Mouse (Mus musculus) left cerebral cortex, postnatal 14 days (tissue): ENCODE results near the gene Hist1h1a. TPM values are rescaled to one million over a fixed set of nuclear protein-coding genes. Genes with fewer than 3 reads are reported as not detected.
A peak's percentile ranks its signal among the peaks of the same experiment; 100 is the strongest.
"Not testable (repeated sequence)": the region's sequence is repeated elsewhere in the genome, so short reads cannot be mapped to it uniquely, and the experiment has no call there.

Source experiments
- DNase-seq, 2 experiments: peaks; one replicate each; pipeline ENCODE4 v3.0.0; 2021 to 2022; ENCODE audit warnings: low spot score in 2 of 2, mixed read lengths in 1 of 2
- intact Hi-C: fragments of 180-260 bp; cut with DNase I; formaldehyde crosslinking; loops from one replicate; pipeline ENCODE4 v1.15.1; 2025
- long read RNA-seq, 2 experiments: library from polyadenylated mRNA; stranded (forward); transcript quantifications; one replicate each; pipeline ENCODE4 v2.0.0; 2021
- total RNA-seq, 2 experiments: library from RNA; stranded (reverse); gene quantifications; 2 replicates each; pipeline ENCODE4 v1.2.3; 2021

The Hist1h1a gene
- 10 to 100 TPM; 20.4 to 29.2 TPM for total RNA-seq
- long read RNA-seq, experiment 1 = 0 reads
- long read RNA-seq, experiment 2 = 0 reads

GRCm38 (mm10) chr13:23763586-23764323 lies at the start of gene Hist1h1a:
Gene Hist1h1a, plus strand, starts transcription at chr13:23763666.
- DNase-seq = peak; percentile 85 to 88
- intact Hi-C loops = no loop called here

GRCm38 (mm10) chr13:23716261-23717042 lies 47.0 kb upstream of the Hist1h1a start:
- no peak for DNase-seq
- intact Hi-C loops = no loop called here

- intact Hi-C loops = no loop called here
- DNase-seq = no peak
Measured at GRCm38 (mm10) chr13:23717176-23717575, 46.3 kb upstream of the Hist1h1a start.

- intact Hi-C loops, DNase-seq: not testable (repeated sequence)
Measured at GRCm38 (mm10) chr13:23717593-23718245, 45.7 kb upstream of the Hist1h1a start.

GRCm38 (mm10) chr13:23724239-23724638 lies 39.2 kb upstream of the Hist1h1a start:
- no peak for DNase-seq
- intact Hi-C loops = no loop called here

GRCm38 (mm10) chr13:23725213-23725612 lies 38.3 kb upstream of the Hist1h1a start:
- no peak for DNase-seq
- intact Hi-C loops = no loop called here

GRCm38 (mm10) chr13:23728472-23729191 lies 34.8 kb upstream of the Hist1h1a start:
- DNase-seq = no peak
- intact Hi-C loops = no loop called here

- no peak for DNase-seq
- intact Hi-C loops = no loop called here
Measured at GRCm38 (mm10) chr13:23729192-23729525, 34.3 kb upstream of the Hist1h1a start.

- DNase-seq = no peak
- intact Hi-C loops = no loop called here
Measured at GRCm38 (mm10) chr13:23729706-23730105, 33.8 kb upstream of the Hist1h1a start.

GRCm38 (mm10) chr13:23730479-23730878 lies 33.0 kb upstream of the Hist1h1a start:
- intact Hi-C loops = no loop called here
- no peak for DNase-seq

GRCm38 (mm10) chr13:23732156-23732804 lies 31.2 kb upstream of the Hist1h1a start:
- peak; percentile 47 to 49 for DNase-seq
- intact Hi-C loops = loop anchor here (1.0 kb wide), 1 partner anchor 31 kb away; no protein-coding TSS in a partner anchor

GRCm38 (mm10) chr13:23737091-23737490 lies 26.4 kb upstream of the Hist1h1a start:
- intact Hi-C loops = loop anchor here (5.0 kb wide), 2 partner anchors 115 to 155 kb away; partner anchors contain the start of genes Hist1h1e, Hist1h2be and Hist1h4d
- DNase-seq = no peak

- intact Hi-C loops = loop anchor here (5.0 kb wide), 2 partner anchors 116 to 156 kb away; partner anchors contain the start of genes Hist1h1e, Hist1h2be and Hist1h4d
- DNase-seq = no peak
Measured at GRCm38 (mm10) chr13:23738041-23738440, 25.4 kb upstream of the Hist1h1a start.

GRCm38 (mm10) chr13:23738677-23739068 lies 24.8 kb upstream of the Hist1h1a start, which contains the start of gene Hist1h1c:
Gene Hist1h1c, plus strand, starts transcription at chr13:23738808.
- intact Hi-C loops = loop anchor here (5.0 kb wide), 2 partner anchors 116 to 156 kb away; partner anchors contain the start of genes Hist1h1e, Hist1h2be and Hist1h4d
- DNase-seq = peak; percentile 91 to 95

- peak; percentile 93 to 96 for DNase-seq
- intact Hi-C loops = loop anchor here (5.0 kb wide), 2 partner anchors 117 to 157 kb away; partner anchors contain the start of genes Hist1h1e, Hist1h2be and Hist1h4d
Measured at GRCm38 (mm10) chr13:23739069-23739921, 24.2 kb upstream of the Hist1h1a start.

GRCm38 (mm10) chr13:23739922-23740252 lies 23.6 kb upstream of the Hist1h1a start:
- intact Hi-C loops = loop anchor here (5.0 to 10.0 kb wide), 4 partner anchors 118 to 1695 kb away; partner anchors contain the start of genes Abt1, Hist1h1e, Hist1h2ag and Hist1h2be
- DNase-seq = no peak

- no peak for DNase-seq
- intact Hi-C loops = loop anchor here (10.0 kb wide), 2 partner anchors 316 to 1696 kb away; partner anchors contain the start of genes Abt1, Hist1h2ag, Hist1h2bj and Hist1h4i
Measured at GRCm38 (mm10) chr13:23740256-23740840, 23.1 kb upstream of the Hist1h1a start.
